Mouse (Mus musculus) cerebellum, adult 2 months (tissue): ENCODE results near the gene Bcas3. TPM values are rescaled to one million over a fixed set of nuclear protein-coding genes. Genes with fewer than 3 reads are reported as not detected.

Source experiments
- DNase-seq, 2 experiments: peaks; one replicate each; pipeline ENCODE4 v3.0.0; 2021
- H3K27ac ChIP-seq: fragments of 200-500 bp; 2 replicates; pipeline ENCODE4 v1.5.1; 2012; ENCODE audit warnings: low read length, control low read depth, inconsistent platforms; ENCODE audit not compliant: insufficient read depth
- H3K27me3 ChIP-seq: fragments of 200-500 bp; 2 replicates; pipeline ENCODE4 v1.6.1; 2012; ENCODE audit warnings: inconsistent platforms, mild to moderate bottlenecking, low read length, moderate library complexity; ENCODE audit not compliant: control insufficient read depth, insufficient read depth
- H3K4me1 ChIP-seq: fragments of 200-500 bp; 2 replicates; pipeline ENCODE4 v1.6.1; 2011; ENCODE audit warnings: low read length; ENCODE audit not compliant: control insufficient read depth, insufficient read depth
- H3K4me3 ChIP-seq: fragments of 200-500 bp; replicated peaks from 2 replicates; pipeline ENCODE3; 2011; ENCODE audit warnings: mild to moderate bottlenecking, low read depth, low read length, control low read depth; ENCODE audit not compliant: insufficient read depth
- CTCF ChIP-seq: fragments of 200-500 bp; IDR thresholded peaks from 2 replicates; pipeline ENCODE4 v1.5.1; 2011; ENCODE audit warnings: low read depth, mild to moderate bottlenecking, control low read depth, low read length, moderate library complexity, borderline replicate concordance; ENCODE audit not compliant: insufficient read depth
- POLR2A ChIP-seq: fragments of 200-500 bp; IDR thresholded peaks from 2 replicates; pipeline ENCODE4 v1.6.1; 2011; ENCODE audit warnings: low read length, control low read depth, borderline replicate concordance; ENCODE audit not compliant: insufficient read depth
- WGBS: fragments of 180-500 bp; shearing (Covaris S2); methylation state at CpG from one replicate; pipeline ENCODE4 v1.1.7; 2018; 5-methylcytosine and 5-hydroxymethylcytosine counted together
- polyA plus RNA-seq: library from polyadenylated mRNA; depleted of rRNA; stranded (reverse); fragments of >200 nt; gene quantifications from 2 replicates; pipeline ENCODE4 v1.2.3, GENCODE M21; 2012

Bcas3 gene
- polyA plus RNA-seq, 1 experiment, result 44.4 TPM

DNA sequence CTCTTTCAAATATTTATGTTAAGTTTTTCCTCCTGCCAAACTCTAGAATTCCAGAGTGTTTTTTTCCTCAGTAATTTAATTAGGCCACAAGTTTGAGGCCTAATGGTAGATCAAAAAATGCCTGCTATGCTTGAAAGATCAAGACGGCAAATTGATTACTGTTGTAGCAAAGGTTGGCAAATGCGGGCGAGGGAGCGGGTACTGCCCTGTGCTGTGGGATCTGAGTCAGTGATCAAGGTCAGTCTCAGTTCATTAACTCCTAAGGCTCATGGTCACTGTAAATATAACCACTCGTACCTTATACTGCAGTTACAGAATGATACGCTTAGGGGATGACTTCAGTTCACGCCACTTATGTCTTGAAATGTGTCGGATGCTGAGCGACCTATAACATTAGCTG is 296.4 kb downstream of the Bcas3 start:
- TF ChIP-seq POLR2A (no peak), CTCF (no peak)
- Histone ChIP-seq H3K27ac (no peak overlapping the region), H3K4me1 (no peaks in the 10 kb centered on the region), H3K27me3 (no peaks in the 10 kb centered on the region), H3K4me3 (no peak overlapping the region)
- 83% methylated on average over 9 of the region's 9 CpGs for WGBS
- DNase-seq, result no peak

DNA sequence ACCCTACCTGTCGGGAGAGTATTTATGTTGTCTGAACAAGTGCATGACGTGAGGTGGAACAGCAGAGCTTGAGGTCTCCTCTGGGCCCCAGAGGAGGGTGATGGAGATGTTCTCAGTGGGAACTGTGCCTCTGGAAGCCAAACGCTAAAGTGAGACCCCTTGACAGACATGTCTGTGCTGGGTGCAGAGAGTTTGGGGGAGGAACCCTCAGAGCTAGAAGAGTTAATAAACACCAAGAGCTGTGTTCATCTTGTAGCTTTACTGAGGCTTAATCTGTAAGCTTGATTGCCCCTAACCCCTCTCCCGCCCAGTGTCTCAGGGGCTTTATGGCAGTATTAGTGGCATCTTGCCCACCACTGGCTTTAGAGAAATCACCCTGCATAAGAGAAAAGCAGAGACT is 304.5 kb downstream of the Bcas3 start:
- no peak for DNase-seq
- Histone ChIP-seq H3K4me3 (no peak overlapping the region), H3K4me1 (no peaks in the 10 kb centered on the region), H3K27ac (no peak overlapping the region), H3K27me3 (no peaks in the 10 kb centered on the region)
- 70% methylated on average over 4 of the region's 4 CpGs for WGBS
- TF ChIP-seq POLR2A (no peak), CTCF (no peak)

- no peak for DNase-seq
- TF ChIP-seq POLR2A (no peak), CTCF (no peak)
- Histone ChIP-seq H3K27me3 (no peaks in the 10 kb centered on the region), H3K27ac (no peak overlapping the region), H3K4me3 (no peak overlapping the region), H3K4me1 (no peaks in the 10 kb centered on the region)
- WGBS, result 97% methylated on average over 4 of the region's 4 CpGs
These were observed 307.3 kb downstream of the Bcas3 start for GRCm38 (mm10) chr11:85660304-85660703.

DNA sequence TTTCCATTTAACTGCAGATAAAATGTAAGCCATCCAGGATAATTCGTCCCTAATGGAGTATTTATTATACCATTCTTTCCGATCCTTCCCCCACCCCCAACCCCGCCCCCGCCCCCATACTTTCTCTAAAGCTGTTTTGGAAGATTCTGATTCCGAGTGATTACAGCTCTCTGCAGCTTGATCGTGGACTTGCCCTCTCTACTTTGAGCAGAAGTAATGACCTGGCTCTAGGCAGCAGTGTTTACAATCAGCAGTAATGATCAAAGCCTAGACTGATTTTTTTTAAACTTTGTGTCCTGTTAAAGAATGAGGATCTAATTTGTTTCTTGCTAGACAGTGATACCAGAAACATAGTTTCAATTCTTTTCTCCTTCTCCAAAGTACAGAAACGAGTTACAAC is 314.2 kb downstream of the Bcas3 start:
- Histone ChIP-seq H3K4me1 (no peaks in the 10 kb centered on the region), H3K27me3 (no peaks in the 10 kb centered on the region), H3K27ac (no peak overlapping the region), H3K4me3 (no peak overlapping the region)
- no peak for TF ChIP-seq CTCF
- TF ChIP-seq POLR2A, result no peak
- no peak for DNase-seq
- 79% methylated on average over 7 of the region's 7 CpGs for WGBS

DNA sequence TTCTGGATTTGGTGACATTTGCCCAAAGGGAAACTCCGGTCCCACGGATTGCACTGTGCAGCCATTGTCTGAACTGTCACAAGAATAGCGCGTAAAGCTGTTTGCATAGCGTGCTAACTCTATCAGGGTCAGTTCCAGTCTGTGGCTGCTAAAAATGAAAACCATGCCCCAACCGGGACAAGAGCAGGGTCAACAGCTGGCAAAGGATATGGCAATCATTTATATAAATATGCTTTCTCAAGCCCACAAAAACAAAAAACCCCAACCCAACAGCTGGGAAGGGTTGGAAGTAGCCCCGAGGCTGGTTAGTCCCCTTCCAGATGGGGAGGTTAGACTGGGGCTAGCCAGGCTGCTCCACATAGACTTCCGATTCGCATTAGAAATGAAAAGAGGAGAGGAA is 314.8 kb downstream of the Bcas3 start:
- no peak overlapping the region for H3K27ac ChIP-seq
- H3K27me3 ChIP-seq, result no peaks in the 10 kb centered on the region
- no peak for DNase-seq
- no peak for TF ChIP-seq CTCF
- TF ChIP-seq POLR2A, result no peak
- no peak overlapping the region for H3K4me3 ChIP-seq
- H3K4me1 ChIP-seq, result no peaks in the 10 kb centered on the region
- 62% methylated on average over 9 of the region's 9 CpGs for WGBS

DNA sequence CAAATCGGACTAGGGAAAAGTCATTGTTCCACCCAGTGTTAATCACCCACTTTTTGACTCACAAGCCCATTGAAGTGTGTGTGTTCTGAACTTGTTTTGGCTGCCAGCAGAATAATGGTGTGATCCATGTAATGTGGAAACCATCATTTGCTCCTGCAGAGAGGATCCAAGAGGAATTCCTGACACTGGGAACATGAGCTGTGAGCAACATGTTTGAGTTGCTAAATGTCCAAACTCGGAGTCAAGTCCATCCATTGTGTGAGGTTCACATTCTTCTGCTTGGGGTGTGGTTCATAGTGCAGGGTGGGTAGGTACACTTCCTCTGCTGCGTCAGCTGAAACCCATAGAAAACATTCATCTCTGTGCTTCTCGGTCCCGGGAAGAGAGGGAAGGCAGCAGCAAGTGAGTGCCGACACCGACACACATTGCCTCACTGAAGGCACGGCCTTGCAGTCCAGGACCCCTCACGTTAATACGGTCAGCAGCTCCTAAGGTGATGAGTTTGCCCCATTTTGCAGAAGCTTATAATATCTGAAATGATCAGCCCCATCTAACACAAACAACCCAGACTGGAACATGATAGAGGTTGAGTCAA is 320.0 kb downstream of the Bcas3 start:
- TF ChIP-seq CTCF, result no peak
- TF ChIP-seq POLR2A, result no peak
- Histone ChIP-seq H3K4me1 (peaks cover 3% of the 10 kb centered on the region; the same call in 1 of the 2 replicates), H3K27ac (no peak overlapping the region), H3K27me3 (no peaks in the 10 kb centered on the region), H3K4me3 (no peak overlapping the region)
- no peak for DNase-seq
- 94% methylated on average over 10 of the region's 10 CpGs for WGBS

GRCm38 (mm10) chr11:85675244-85675643 is 322.3 kb downstream of the Bcas3 start:
- Histone ChIP-seq H3K27ac (no peak overlapping the region), H3K27me3 (no peaks in the 10 kb centered on the region), H3K4me3 (no peak overlapping the region), H3K4me1 (peaks cover 3% of the 10 kb centered on the region; the same call in 1 of the 2 replicates)
- TF ChIP-seq POLR2A, result no peak
- TF ChIP-seq CTCF, result no peak
- WGBS, result 72% methylated on average over 4 of the region's 4 CpGs
- DNase-seq, result no peak

- no peak for DNase-seq
- Histone ChIP-seq H3K4me1 (peaks cover 4% of the 10 kb centered on the region), H3K4me3 (no peak overlapping the region), H3K27me3 (no peaks in the 10 kb centered on the region), H3K27ac (no peak overlapping the region)
- WGBS, result 63% methylated on average over 10 of the region's 10 CpGs
- no peak for TF ChIP-seq POLR2A
These were observed 323.5 kb downstream of the Bcas3 start for GRCm38 (mm10) chr11:85676357-85677004.
